ENCODE assay signal across 8 mouse cellular contexts in the genomic region with DNA sequence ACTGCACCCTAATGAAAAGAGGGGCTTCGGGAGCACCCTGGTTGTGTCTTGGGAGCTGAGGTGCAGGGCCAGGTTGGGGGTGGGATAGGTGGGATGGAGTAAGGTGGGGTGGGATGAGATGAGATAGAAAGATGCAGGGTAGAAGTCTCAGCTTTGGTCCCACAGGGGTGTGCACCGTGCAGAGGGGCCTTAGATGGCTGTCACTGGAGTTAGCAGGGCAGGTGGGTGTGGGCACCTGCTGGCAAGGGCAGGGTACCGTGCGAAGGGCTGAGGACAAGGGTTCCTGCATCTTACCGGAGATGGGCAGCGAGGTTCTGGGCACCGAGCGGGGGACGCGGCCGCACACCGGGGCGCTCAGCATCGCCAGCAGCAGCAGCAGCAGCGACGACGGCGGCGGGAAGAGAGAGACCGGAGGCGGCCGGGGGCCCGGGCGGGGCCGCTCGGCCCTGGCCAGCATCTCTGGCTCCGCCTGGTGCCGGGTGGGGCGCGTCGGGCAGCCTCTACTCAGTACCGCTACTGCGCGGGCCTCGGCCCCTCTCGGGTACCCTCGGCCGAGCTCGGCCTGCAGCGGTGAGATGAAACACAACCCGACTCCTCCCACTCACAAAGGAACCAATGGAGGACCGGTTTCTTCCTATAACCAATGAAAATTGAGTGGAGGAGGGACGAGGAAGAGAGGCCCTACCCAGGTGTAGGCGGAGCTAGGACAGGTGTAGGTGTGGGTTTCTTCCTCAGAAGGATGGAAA. TPM values are rescaled to one million over a fixed set of nuclear protein-coding genes. Genes with fewer than 3 reads are reported as not detected.
DNase-seq lines count a peak whose midpoint lies in the region; ATAC-seq and TF ChIP-seq lines count a peak whose summit lies in the region.

A gene (minus strand): TSS at position 603 of the 746 bp plus-strand sequence.

- peaks cover 7% of the 10 kb centered on the region; the same call in 1 of the 2 replicates for H3K4me1 ChIP-seq in heart, embryonic 10.5 days
- peaks cover 4% of the 10 kb centered on the region for H3K4me1 ChIP-seq in cortical plate, adult 2 months (ENCODE audit: control insufficient read depth, insufficient read depth, low read length)
- peaks cover 6% of the 10 kb centered on the region for H3K4me1 ChIP-seq in kidney, embryonic 15.5 days
- H3K4me1 ChIP-seq in limb, embryonic 12.5 days (replicated peaks), result peaks cover 5% of the 10 kb centered on the region; the same call in 1 of the 2 replicates
- peaks cover 7% of the 10 kb centered on the region; the same call in 1 of the 2 replicates for H3K4me1 ChIP-seq in midbrain, embryonic 13.5 days (replicated peaks)
- H3K4me1 ChIP-seq in stomach, postnatal 0 days (replicated peaks; ENCODE audit: control insufficient read depth, insufficient read depth), result no peaks in the 10 kb centered on the region

- no peak for DNase-seq in heart, embryonic 10.5 days (ENCODE audit: low spot score)
- no peak for DNase-seq in heart, postnatal 25 days (ENCODE audit: low spot score)
- peak; percentile 79 for DNase-seq in stomach, postnatal 0 days (ENCODE audit: low spot score)

- peak within 1 kb of the TSS; percentile 33; the same call in 1 of the 2 replicates for H3K27ac ChIP-seq in heart, embryonic 10.5 days
- H3K27ac ChIP-seq in cortical plate, adult 2 months (ENCODE audit: insufficient read depth, low read length), result 0 out of 2 replicates have a peak within 1 kb of the TSS, but pooled peaks have one; percentile 27
- H3K27ac ChIP-seq in kidney, embryonic 15.5 days, result no peak within 1 kb of the TSS
- no peak within 1 kb of the TSS for H3K27ac ChIP-seq in limb, embryonic 12.5 days
- H3K27ac ChIP-seq in midbrain, embryonic 13.5 days, result no peak within 1 kb of the TSS
- H3K27ac ChIP-seq in stomach, postnatal 0 days (replicated peaks), result no peak within 1 kb of the TSS

- peak; percentile 74 for ATAC-seq in granulocyte monocyte progenitor cell, adult 5-6 weeks (replicated peaks; ENCODE audit: poor library complexity, severe bottlenecking)
- peak; percentile 98 for ATAC-seq in kidney, embryonic 15.5 days (replicated peaks; ENCODE audit: low FRiP score)
- ATAC-seq in limb, embryonic 12.5 days (ENCODE audit: insufficient number of reproducible peaks, insufficient read depth, low FRiP score, low TSS enrichment, low read depth), result peak; percentile 94
- ATAC-seq in midbrain, embryonic 13.5 days, result peak; percentile 100
- peak; percentile 90 for ATAC-seq in stomach, postnatal 0 days (ENCODE audit: low FRiP score, low TSS enrichment)

- H3K9me3 ChIP-seq in heart, embryonic 10.5 days, result no peaks in the 10 kb centered on the region
- H3K9me3 ChIP-seq in kidney, embryonic 15.5 days (replicated peaks), result no peaks in the 10 kb centered on the region
- no peaks in the 10 kb centered on the region for H3K9me3 ChIP-seq in limb, embryonic 12.5 days
- no peaks in the 10 kb centered on the region for H3K9me3 ChIP-seq in midbrain, embryonic 13.5 days
- H3K9me3 ChIP-seq in stomach, postnatal 0 days (ENCODE audit: control insufficient read depth, low read length), result no peaks in the 10 kb centered on the region

- TF ChIP-seq CTCF in cortical plate, adult 2 months (IDR thresholded peaks at IDR 0.05; ENCODE audit: extremely low read depth, insufficient read depth, low read length), result no peak
- TF ChIP-seq CTCF in stomach, postnatal 0 days (IDR thresholded peaks at IDR 0.05; ENCODE audit: low read depth), result 0 out of 2 replicates have a peak, but pooled peaks have one; percentile 4

- H3K9ac ChIP-seq in kidney, embryonic 15.5 days, result peak within 1 kb of the TSS; percentile 55
- peak within 1 kb of the TSS; percentile 72 for H3K9ac ChIP-seq in limb, embryonic 12.5 days (replicated peaks)
- H3K9ac ChIP-seq in midbrain, embryonic 13.5 days (replicated peaks), result peak within 1 kb of the TSS; percentile 75
- peak within 1 kb of the TSS; percentile 58 for H3K9ac ChIP-seq in stomach, postnatal 0 days (ENCODE audit: low read length)

- TF ChIP-seq POLR2A in cortical plate, adult 2 months (IDR thresholded peaks at IDR 0.05; ENCODE audit: extremely low read depth, insufficient read depth, low read length), result peak; percentile 93; the same call in 1 of the 2 replicates

- intact Hi-C loops in heart, postnatal 25 days (cut with DNase I), result no loop called here

- WGBS in heart, embryonic 10.5 days, result 3% methylated on average over 44 of the region's 44 CpGs
- 2% methylated on average over 44 of the region's 44 CpGs for WGBS in kidney, embryonic 15.5 days
- WGBS in limb, embryonic 12.5 days, result 2% methylated on average over 42 of the region's 44 CpGs
- 2% methylated on average over 43 of the region's 44 CpGs for WGBS in midbrain, embryonic 13.5 days
- 2% methylated on average over 43 of the region's 44 CpGs for WGBS in stomach, postnatal 0 days

- H3K36me3 ChIP-seq in heart, embryonic 10.5 days, result no peaks in the 10 kb centered on the region
- H3K36me3 ChIP-seq in kidney, embryonic 15.5 days, result no peaks in the 10 kb centered on the region
- H3K36me3 ChIP-seq in limb, embryonic 12.5 days, result no peaks in the 10 kb centered on the region
- H3K36me3 ChIP-seq in midbrain, embryonic 13.5 days, result peaks cover 13% of the 10 kb centered on the region
- no peaks in the 10 kb centered on the region for H3K36me3 ChIP-seq in stomach, postnatal 0 days (ENCODE audit: control insufficient read depth, insufficient read depth, low read length)

- TF ChIP-seq EP300 in stomach, postnatal 0 days (optimal IDR thresholded peaks at IDR 0.05), result no peak

- peak within 1 kb of the TSS; percentile 63 for H3K4me3 ChIP-seq in heart, embryonic 10.5 days
- peak within 1 kb of the TSS; percentile 85 for H3K4me3 ChIP-seq in cortical plate, adult 2 months (ENCODE audit: insufficient read depth, low read length)
- H3K4me3 ChIP-seq in kidney, embryonic 15.5 days (replicated peaks), result peak within 1 kb of the TSS; percentile 60
- H3K4me3 ChIP-seq in limb, embryonic 12.5 days (replicated peaks), result peak within 1 kb of the TSS; percentile 57
- H3K4me3 ChIP-seq in midbrain, embryonic 13.5 days (replicated peaks), result peak within 1 kb of the TSS; percentile 54
- H3K4me3 ChIP-seq in stomach, postnatal 0 days (ENCODE audit: low read depth, low read length), result peak within 1 kb of the TSS; percentile 41

- H3K4me2 ChIP-seq in kidney, embryonic 15.5 days, result peak within 1 kb of the TSS; percentile 91
- peak within 1 kb of the TSS; percentile 86 for H3K4me2 ChIP-seq in limb, embryonic 12.5 days
- peak within 1 kb of the TSS; percentile 62 for H3K4me2 ChIP-seq in midbrain, embryonic 13.5 days (replicated peaks)
- peak within 1 kb of the TSS; percentile 77 for H3K4me2 ChIP-seq in stomach, postnatal 0 days (replicated peaks; ENCODE audit: low read depth)

- H3K27me3 ChIP-seq in heart, embryonic 10.5 days (ENCODE audit: insufficient read depth, poor library complexity, severe bottlenecking), result peaks cover 68% of the 10 kb centered on the region
- H3K27me3 ChIP-seq in kidney, embryonic 15.5 days, result peaks cover 17% of the 10 kb centered on the region
- H3K27me3 ChIP-seq in limb, embryonic 12.5 days, result peaks cover 34% of the 10 kb centered on the region
- peaks cover 8% of the 10 kb centered on the region; the same call in 1 of the 2 replicates for H3K27me3 ChIP-seq in midbrain, embryonic 13.5 days
- no peaks in the 10 kb centered on the region for H3K27me3 ChIP-seq in stomach, postnatal 0 days (ENCODE audit: control insufficient read depth, insufficient read depth, low read length)

RNA-seq across cellular contexts. Expression of the gene that starts here (rescaled TPM):
- polyA plus RNA-seq in heart, embryonic 10.5 days (2016; fragmentation: Nextera tagmentation; extraction: Ambion mirVana), result 0.09 and 0.30 TPM in 2 replicates
- total RNA-seq in heart, postnatal 25 days (2021), result under 1 TPM; 0.34 to 0.47 TPM
- 33.5 and 33.7 TPM in 2 replicates for polyA plus RNA-seq in cortical plate, adult 2 months (2012; rRNA removed)
- total RNA-seq in granulocyte monocyte progenitor cell, adult 5-6 weeks (2014; fragmentation: Nextera tagmentation), result not detected in 2 replicates
- total RNA-seq in granulocyte monocyte progenitor cell, adult 5-6 weeks (2017), result not detected in 2 replicates
- 1.3 and 2.1 TPM in 2 replicates for polyA plus RNA-seq in kidney, embryonic 15.5 days (2015; fragmentation: Nextera tagmentation; extraction: Ambion mirVana)
- polyA plus RNA-seq in limb, embryonic 12.5 days (2016; fragmentation: Nextera tagmentation; extraction: Ambion mirVana), result 3.8 and 4.2 TPM in 2 replicates
- 11.0 and 11.6 TPM in 2 replicates for polyA plus RNA-seq in midbrain, embryonic 13.5 days (2015; fragmentation: Nextera tagmentation; extraction: Ambion mirVana)
- polyA plus RNA-seq in stomach, postnatal 0 days (2015; fragmentation: Nextera tagmentation; extraction: Ambion mirVana), result 0.58 and 0.67 TPM in 2 replicates

Comparison
In these comparisons a context has a peak if more than half of its experiments do, and no peak if none do; other contexts are left out.
1. Peak in ATAC-seq in granulocyte monocyte progenitor cell, adult 5-6 weeks; RNA of the gene not detected or under 1 TPM.
2. Peak in DNase-seq, ATAC-seq, H3K4me3 ChIP-seq, H3K9ac ChIP-seq and H3K4me2 ChIP-seq in stomach, postnatal 0 days; RNA of the gene not detected or under 1 TPM.
3. H3K27ac ChIP-seq: peak in heart, embryonic 10.5 days (single experiment) and cortical plate, adult 2 months (single experiment); none in kidney, embryonic 15.5 days (single experiment), limb, embryonic 12.5 days (single experiment), midbrain, embryonic 13.5 days (single experiment) and stomach, postnatal 0 days (single experiment).
4. Peak in every context shown above with its lines, with median percentiles within 50 percentile points of each other: H3K4me3 ChIP-seq, ATAC-seq, H3K4me2 ChIP-seq and H3K9ac ChIP-seq.